Mouse (Mus musculus): ENCODE measurements around the gene Dqx1. TPM values are rescaled to one million over a fixed set of nuclear protein-coding genes. Genes with fewer than 3 reads are reported as not detected.

Gene Dqx1
- total RNA-seq, 1 experiment from 2014 or later = 4.3 TPM

- ATAC-seq (ENCODE audit: extremely low read depth, insufficient number of reproducible peaks, low FRiP score, poor library complexity, severe bottlenecking) = no peak
Measured at GRCm38 (mm10) chr6:83031921-83032590, 25.6 kb upstream of the Dqx1 start.

GRCm38 (mm10) chr6:83032769-83033191, 24.9 kb upstream of the Dqx1 start:
- peak; percentile 30; the same call in 1 of the 2 replicates for ATAC-seq (ENCODE audit: extremely low read depth, insufficient number of reproducible peaks, low FRiP score, poor library complexity, severe bottlenecking)

GRCm38 (mm10) chr6:83033249-83034185, 24.1 kb upstream of the Dqx1 start, which contains the start of the genes Dok1 and Loxl3:
Dok1 (minus strand) TSS chr6:83033471.
Loxl3 (plus strand) TSS chr6:83034173.
- ATAC-seq (ENCODE audit: extremely low read depth, insufficient number of reproducible peaks, low FRiP score, poor library complexity, severe bottlenecking) = peak; percentile 41

- ATAC-seq (ENCODE audit: extremely low read depth, insufficient number of reproducible peaks, low FRiP score, poor library complexity, severe bottlenecking) = no peak
Measured at GRCm38 (mm10) chr6:83034463-83035055, 23.1 kb upstream of the Dqx1 start.

- no peak for ATAC-seq (ENCODE audit: extremely low read depth, insufficient number of reproducible peaks, low FRiP score, poor library complexity, severe bottlenecking)
Measured at GRCm38 (mm10) chr6:83037188-83037587, 20.5 kb upstream of the Dqx1 start.

GRCm38 (mm10) chr6:83038496-83039012, 19.1 kb upstream of the Dqx1 start:
- peak; percentile 78 for ATAC-seq (ENCODE audit: extremely low read depth, insufficient number of reproducible peaks, low FRiP score, poor library complexity, severe bottlenecking)

- no peak for ATAC-seq (ENCODE audit: extremely low read depth, insufficient number of reproducible peaks, low FRiP score, poor library complexity, severe bottlenecking)
Measured at GRCm38 (mm10) chr6:83040601-83041000, 17.0 kb upstream of the Dqx1 start.

- ATAC-seq (ENCODE audit: extremely low read depth, insufficient number of reproducible peaks, low FRiP score, poor library complexity, severe bottlenecking) = no peak
Measured at GRCm38 (mm10) chr6:83043561-83043960, 14.1 kb upstream of the Dqx1 start.

GRCm38 (mm10) chr6:83043993-83044392, 13.7 kb upstream of the Dqx1 start:
- ATAC-seq (ENCODE audit: extremely low read depth, insufficient number of reproducible peaks, low FRiP score, poor library complexity, severe bottlenecking) = no peak

- peak; percentile 71; the same call in 1 of the 2 replicates for ATAC-seq (ENCODE audit: extremely low read depth, insufficient number of reproducible peaks, low FRiP score, poor library complexity, severe bottlenecking)
Measured at GRCm38 (mm10) chr6:83044742-83045141, 12.9 kb upstream of the Dqx1 start.

- ATAC-seq (ENCODE audit: extremely low read depth, insufficient number of reproducible peaks, low FRiP score, poor library complexity, severe bottlenecking) = no peak
Measured at GRCm38 (mm10) chr6:83049367-83049766, 8.3 kb upstream of the Dqx1 start.

- peak; percentile 4; the same call in 1 of the 2 replicates for ATAC-seq (ENCODE audit: extremely low read depth, insufficient number of reproducible peaks, low FRiP score, poor library complexity, severe bottlenecking)
Measured at GRCm38 (mm10) chr6:83053136-83053960, 4.3 kb upstream of the Dqx1 start.

- peak; percentile 93 for ATAC-seq (ENCODE audit: extremely low read depth, insufficient number of reproducible peaks, low FRiP score, poor library complexity, severe bottlenecking)
Measured at GRCm38 (mm10) chr6:83054074-83054851, 3.4 kb upstream of the Dqx1 start, which contains the start of gene Aup1. Aup1 (plus strand) TSS chr6:83054521.

- ATAC-seq (ENCODE audit: extremely low read depth, insufficient number of reproducible peaks, low FRiP score, poor library complexity, severe bottlenecking) = no peak
Measured at GRCm38 (mm10) chr6:83054871-83055431, 2.7 kb upstream of the Dqx1 start, which contains the start of gene Htra2. Htra2 (minus strand) TSS chr6:83055273.

GRCm38 (mm10) chr6:83058725-83059124, 1.1 kb downstream of the Dqx1 start:
- ATAC-seq (ENCODE audit: extremely low read depth, insufficient number of reproducible peaks, low FRiP score, poor library complexity, severe bottlenecking) = no peak

- no peak for ATAC-seq (ENCODE audit: extremely low read depth, insufficient number of reproducible peaks, low FRiP score, poor library complexity, severe bottlenecking)
Measured at GRCm38 (mm10) chr6:83065995-83066394, 8.4 kb downstream of the Dqx1 start.

- no peak for ATAC-seq (ENCODE audit: extremely low read depth, insufficient number of reproducible peaks, low FRiP score, poor library complexity, severe bottlenecking)
Measured at GRCm38 (mm10) chr6:83066441-83066840, 8.8 kb downstream of the Dqx1 start.

Measured in neutrophil, adult 5-6 weeks (primary cell).